Mouse (Mus musculus) heart, postnatal 0 days (tissue): ENCODE data around the gene Mycn.

Experiments
- CTCF ChIP-seq: IDR thresholded peaks from 2 replicates; pipeline ENCODE4 v1.5.1; 2016; ENCODE audit warnings: antibody characterized with exemption, control low read depth, low read depth
- EP300 ChIP-seq: IDR thresholded peaks from 2 replicates; pipeline ENCODE4 v1.6.1; 2016; ENCODE audit warnings: antibody characterized with exemption, low read depth

GRCm38 (mm10) chr12:12975397-12975796 is 33.7 kb upstream of the Mycn start:
- TF ChIP-seq CTCF (no peak), EP300 (no peak)
